Mouse (Mus musculus): ENCODE data around the gene Hoxb8.

Gene Hoxb8

GRCm38 (mm10) chr11:96285771-96286738 is 4.3 kb downstream of the Hoxb8 start, which contains the start of gene Hoxb7:
Hoxb7 (plus strand) TSS chr11:96286623.
- DNase-seq (ENCODE audit: low spot score) = no peak

GRCm38 (mm10) chr11:96286739-96287385 is 5.2 kb downstream of the Hoxb8 start:
- DNase-seq (ENCODE audit: low spot score) = no peak

- no peak for DNase-seq (ENCODE audit: low spot score)
Measured at GRCm38 (mm10) chr11:96287411-96287810, 5.7 kb downstream of the Hoxb8 start.

- DNase-seq (ENCODE audit: low spot score) = no peak
Measured at GRCm38 (mm10) chr11:96288455-96289221, 6.9 kb downstream of the Hoxb8 start.

- no peak for DNase-seq (ENCODE audit: low spot score)
Measured at GRCm38 (mm10) chr11:96289293-96289692, 7.6 kb downstream of the Hoxb8 start.

- no peak for DNase-seq (ENCODE audit: low spot score)
Measured at GRCm38 (mm10) chr11:96289837-96290236, 8.1 kb downstream of the Hoxb8 start.

GRCm38 (mm10) chr11:96290705-96291355 is 9.1 kb downstream of the Hoxb8 start:
- no peak for DNase-seq (ENCODE audit: low spot score)

GRCm38 (mm10) chr11:96291681-96292564 is 10.2 kb downstream of the Hoxb8 start, which contains the start of gene Hoxb6:
Hoxb6 (plus strand) TSS chr11:96292476.
- no peak for DNase-seq (ENCODE audit: low spot score)

GRCm38 (mm10) chr11:96292565-96293301 is 11.0 kb downstream of the Hoxb8 start:
- DNase-seq (ENCODE audit: low spot score) = no peak

GRCm38 (mm10) chr11:96293302-96293921 is 11.7 kb downstream of the Hoxb8 start:
- DNase-seq (ENCODE audit: low spot score) = no peak

GRCm38 (mm10) chr11:96294245-96295091 is 12.8 kb downstream of the Hoxb8 start:
- DNase-seq (ENCODE audit: low spot score) = no peak

GRCm38 (mm10) chr11:96295092-96295835 is 13.6 kb downstream of the Hoxb8 start:
- no peak for DNase-seq (ENCODE audit: low spot score)

- DNase-seq (ENCODE audit: low spot score) = no peak
Measured at GRCm38 (mm10) chr11:96296997-96297396, 15.3 kb downstream of the Hoxb8 start.

GRCm38 (mm10) chr11:96297428-96297827 is 15.7 kb downstream of the Hoxb8 start:
- no peak for DNase-seq (ENCODE audit: low spot score)

- DNase-seq (ENCODE audit: low spot score) = no peak
Measured at GRCm38 (mm10) chr11:96297968-96298635, 16.4 kb downstream of the Hoxb8 start.

GRCm38 (mm10) chr11:96298895-96299667 is 17.4 kb downstream of the Hoxb8 start:
- DNase-seq (ENCODE audit: low spot score) = no peak

Data from left cerebral cortex, adult 11 months (tissue).